Mouse (Mus musculus): Measurements from ENCODE around the gene Kcnk7. TPM values are rescaled to one million over a fixed set of nuclear protein-coding genes. Genes with fewer than 3 reads are reported as not detected.

The Kcnk7 gene
- total RNA-seq, 2 experiments from 2014 or later: not detected

DNA sequence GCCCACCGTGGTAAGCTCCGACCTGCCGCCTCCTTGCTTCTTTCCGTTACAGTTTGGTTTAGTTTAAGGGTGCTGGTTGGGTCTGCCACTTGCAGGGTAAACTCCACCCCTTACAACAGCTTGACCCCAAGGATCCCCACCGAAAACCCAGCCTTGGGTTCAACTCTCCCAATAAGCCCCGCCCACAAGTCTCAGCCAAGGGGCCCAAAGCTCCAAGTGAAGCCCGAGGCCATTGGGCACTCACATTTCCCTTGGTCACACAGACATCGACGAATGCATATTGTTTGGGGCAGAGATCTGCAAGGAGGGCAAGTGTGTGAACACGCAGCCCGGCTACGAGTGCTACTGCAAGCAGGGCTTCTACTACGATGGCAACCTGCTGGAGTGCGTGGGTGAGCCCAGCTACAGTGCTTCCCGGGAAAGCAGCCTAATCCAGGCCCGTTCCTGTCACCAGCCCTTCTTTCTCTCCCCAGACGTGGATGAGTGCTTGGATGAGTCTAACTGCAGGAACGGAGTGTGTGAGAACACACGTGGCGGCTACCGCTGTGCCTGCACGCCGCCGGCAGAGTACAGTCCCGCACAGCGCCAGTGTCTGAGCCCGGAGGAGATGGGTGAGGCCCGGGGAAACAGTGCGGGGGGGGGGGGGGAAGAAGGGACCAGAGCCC, 52.3 kb downstream of the Kcnk7 start:
- no peak for DNase-seq

Small RNA genes lying within 50 kb of the gene (microRNA-seq; reads per million reads assigned to microRNA genes)
- gene Mir6987: not detected

Other genes with a start within 250 kb of the Kcnk7 start
- 1 to 10 TPM; 7.9 to 8.3 TPM for gene Ccdc85b, start 246.5 kb upstream of the Kcnk7 start, total RNA-seq (2021)
- 10 to 100 TPM; 89.1 to 95.3 TPM for gene Fibp, start 243.8 kb upstream of the Kcnk7 start, total RNA-seq (2021)
- gene Ctsw, start 235.9 kb upstream of the Kcnk7 start, total RNA-seq (2021): under 1 TPM in 1 of 2 experiments, not detected in 1; 0.26 TPM
- gene Efemp2, start 230.4 kb upstream of the Kcnk7 start, total RNA-seq (2021): 10 to 100 TPM; 50.2 to 87.9 TPM
- 10 to 100 TPM; 23.1 to 30.7 TPM for gene Mus81, start 216.0 kb upstream of the Kcnk7 start, total RNA-seq (2021)
- gene Cfl1, start 213.9 kb upstream of the Kcnk7 start, total RNA-seq (2021): 100 to 1,000 TPM; 659 to 740 TPM
- gene 1700020D05Rik, start 200.6 kb upstream of the Kcnk7 start, total RNA-seq (2021): 1 to 10 TPM; 1.0 to 1.5 TPM
- 10 to 100 TPM; 11.1 to 12.1 TPM for gene Snx32, start 193.8 kb upstream of the Kcnk7 start, total RNA-seq (2021)
- gene Ovol1, start 143.7 kb upstream of the Kcnk7 start, total RNA-seq (2021): not detected
- 1 to 10 TPM; 7.8 to 8.3 TPM for gene Ap5b1, start 136.3 kb upstream of the Kcnk7 start, total RNA-seq (2021)
- gene Rnaseh2c, start 102.5 kb upstream of the Kcnk7 start, total RNA-seq (2021): 100 to 1,000 TPM; 124 to 139 TPM
- 10 to 100 TPM; 66.2 to 68.2 TPM for gene Kat5, start 94.1 kb upstream of the Kcnk7 start, total RNA-seq (2021)
- gene Rela, start 66.9 kb upstream of the Kcnk7 start, total RNA-seq (2021): 10 to 100 TPM; 85.7 to 86.4 TPM
- 10 to 100 TPM; 40.5 to 57.2 TPM for gene Sipa1, start 40.7 kb upstream of the Kcnk7 start, total RNA-seq (2021)
- gene Map3k11, start 15.6 kb upstream of the Kcnk7 start, total RNA-seq (2021): 10 to 100 TPM; 44.7 to 45.8 TPM
- gene Pcnx3, start 15.5 kb upstream of the Kcnk7 start, total RNA-seq (2021): 100 to 1,000 TPM in 1 of 2 experiments, 10 to 100 TPM in 1; 89.5 to 108 TPM
- gene Ehbp1l1, start 21.9 kb downstream of the Kcnk7 start, total RNA-seq (2021): 10 to 100 TPM; 30.8 to 38.3 TPM
- gene Fam89b, start 25.3 kb downstream of the Kcnk7 start, total RNA-seq (2021): 10 to 100 TPM; 41.4 to 66.5 TPM
- gene Ltbp3, start 36.5 kb downstream of the Kcnk7 start, total RNA-seq (2021): 100 to 1,000 TPM; 222 to 305 TPM
- 100 to 1,000 TPM; 103 to 107 TPM for gene Scyl1, start 67.1 kb downstream of the Kcnk7 start, total RNA-seq (2021)
- 10 to 100 TPM; 35.5 to 52.6 TPM for gene Frmd8, start 170.9 kb downstream of the Kcnk7 start, total RNA-seq (2021)
- gene Slc25a45, start 173.4 kb downstream of the Kcnk7 start, total RNA-seq (2021): 10 to 100 TPM in 1 of 2 experiments, 1 to 10 TPM in 1; 9.4 to 33.2 TPM
- gene Tigd3, start 189.8 kb downstream of the Kcnk7 start, total RNA-seq (2021): 1 to 10 TPM in 1 of 2 experiments, under 1 TPM in 1; 0.92 to 1.4 TPM
- 100 to 1,000 TPM in 1 of 2 experiments, 10 to 100 TPM in 1; 89.6 to 120 TPM for gene Dpf2, start 208.6 kb downstream of the Kcnk7 start, total RNA-seq (2021)
- gene Cdc42ep2, start 220.4 kb downstream of the Kcnk7 start, total RNA-seq (2021): 1 to 10 TPM; 6.0 to 6.2 TPM

All from adrenal gland, postnatal 36 days (tissue).